Mouse (Mus musculus): ENCODE data around the gene Tarbp2. TPM values are rescaled to one million over a fixed set of nuclear protein-coding genes. Genes with fewer than 3 reads are reported as not detected.
A peak's percentile ranks its signal among the peaks of the same experiment; 100 is the strongest.

Tarbp2 gene
- polyA plus RNA-seq, 1 experiment from 2014 or later, result 110 TPM

DNA sequence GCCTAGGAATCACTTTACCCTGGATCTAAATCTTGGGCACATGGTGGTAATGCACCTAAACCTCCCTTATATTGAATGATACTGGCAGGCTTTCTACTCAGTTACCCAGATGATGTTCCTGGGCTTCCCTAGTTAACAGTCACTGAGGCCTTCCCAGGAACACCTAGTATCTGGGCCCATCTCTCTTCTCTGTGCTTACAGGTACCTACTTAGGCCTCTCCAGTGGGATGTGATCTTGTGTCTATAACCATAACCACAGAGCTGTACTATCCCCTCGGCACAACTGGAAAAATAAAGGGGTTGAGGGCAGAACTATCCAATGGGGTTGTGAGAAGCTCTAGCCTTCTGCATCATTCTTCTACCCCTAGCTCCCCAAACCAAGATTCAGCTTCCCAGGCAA is 11.1 kb upstream of the Tarbp2 start:
- H3K9me3 ChIP-seq, result no peaks in the 10 kb centered on the region
- H3K4me3 ChIP-seq, result no peak overlapping the region
- no peaks in the 10 kb centered on the region for H3K27me3 ChIP-seq
- peaks cover 49% of the 10 kb centered on the region for H3K36me3 ChIP-seq
- H3K4me1 ChIP-seq, result peaks cover 21% of the 10 kb centered on the region
- no peak overlapping the region for H3K9ac ChIP-seq
- no peak for ATAC-seq (ENCODE audit: insufficient number of reproducible peaks, insufficient read depth, low FRiP score, low TSS enrichment, low read depth)
- H3K4me2 ChIP-seq, result no peak overlapping the region
- no peak overlapping the region for H3K27ac ChIP-seq
- WGBS, result 88% methylated on average over 1 of the region's 1 CpGs

GRCm38 (mm10) chr15:102507561-102507960 is 10.4 kb upstream of the Tarbp2 start:
- peaks cover 42% of the 10 kb centered on the region for H3K36me3 ChIP-seq
- no peak overlapping the region for H3K27ac ChIP-seq
- no peaks in the 10 kb centered on the region for H3K27me3 ChIP-seq
- ATAC-seq (ENCODE audit: insufficient number of reproducible peaks, insufficient read depth, low FRiP score, low TSS enrichment, low read depth), result no peak
- no peak overlapping the region for H3K9ac ChIP-seq
- no peak overlapping the region for H3K4me3 ChIP-seq
- peaks cover 28% of the 10 kb centered on the region for H3K4me1 ChIP-seq
- no peak overlapping the region for H3K4me2 ChIP-seq
- H3K9me3 ChIP-seq, result no peaks in the 10 kb centered on the region

DNA sequence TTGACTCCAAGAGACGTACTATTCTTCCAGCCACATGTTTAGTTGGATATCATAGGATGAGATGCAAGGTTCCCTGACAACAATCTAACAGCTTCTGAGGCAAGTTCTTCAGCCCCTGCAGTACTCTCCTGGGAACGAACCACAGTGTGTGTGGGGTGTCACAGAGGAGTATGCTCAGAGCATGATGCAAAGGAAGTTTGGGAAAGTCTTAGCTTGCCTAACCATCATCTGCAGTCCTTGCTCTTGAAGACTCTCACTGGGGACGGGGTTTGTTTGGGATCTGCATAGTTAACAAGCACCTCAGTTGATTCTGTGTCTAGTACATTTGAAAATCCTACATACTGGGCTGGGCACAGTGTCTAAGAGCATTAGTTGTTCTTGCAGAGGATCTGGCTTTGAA is 9.7 kb upstream of the Tarbp2 start:
- no peak for ATAC-seq (ENCODE audit: insufficient number of reproducible peaks, insufficient read depth, low FRiP score, low TSS enrichment, low read depth)
- peaks cover 35% of the 10 kb centered on the region for H3K36me3 ChIP-seq
- WGBS, result 84% methylated on average over 3 of the region's 3 CpGs

GRCm38 (mm10) chr15:102510110-102510509 is 7.9 kb upstream of the Tarbp2 start:
- WGBS, result 4% methylated on average over 9 of the region's 9 CpGs
- peak; percentile 27; the same call in 1 of the 2 replicates for ATAC-seq (ENCODE audit: insufficient number of reproducible peaks, insufficient read depth, low FRiP score, low TSS enrichment, low read depth)
- Histone ChIP-seq H3K27ac (peak overlapping the region; percentile 82), H3K27me3 (no peaks in the 10 kb centered on the region), H3K4me2 (peak overlapping the region; percentile 73), H3K4me1 (peaks cover 36% of the 10 kb centered on the region), H3K4me3 (peak overlapping the region; percentile 61), H3K9me3 (no peaks in the 10 kb centered on the region), H3K36me3 (peaks cover 18% of the 10 kb centered on the region), H3K9ac (peak overlapping the region; percentile 80)

More for the DNA sequence above, 9.7 kb upstream of the Tarbp2 start:
- H3K9me3 ChIP-seq, result no peaks in the 10 kb centered on the region
- H3K4me3 ChIP-seq, result no peak overlapping the region
- no peaks in the 10 kb centered on the region for H3K27me3 ChIP-seq
- H3K27ac ChIP-seq, result no peak overlapping the region
- H3K9ac ChIP-seq, result no peak overlapping the region
- no peak overlapping the region for H3K4me2 ChIP-seq
- H3K4me1 ChIP-seq, result peaks cover 32% of the 10 kb centered on the region

- ATAC-seq (ENCODE audit: insufficient number of reproducible peaks, insufficient read depth, low FRiP score, low TSS enrichment, low read depth), result peak; percentile 96
- WGBS, result 1% methylated on average over 34 of the region's 34 CpGs
- Histone ChIP-seq H3K4me1 (peaks cover 42% of the 10 kb centered on the region), H3K9me3 (no peaks in the 10 kb centered on the region), H3K9ac (peak overlapping the region; percentile 80), H3K27ac (peak overlapping the region; percentile 82), H3K4me2 (peak overlapping the region; percentile 73), H3K36me3 (peaks cover 12% of the 10 kb centered on the region), H3K27me3 (no peaks in the 10 kb centered on the region), H3K4me3 (peak overlapping the region; percentile 61)
These were observed 7.3 kb upstream of the Tarbp2 start for GRCm38 (mm10) chr15:102510590-102511284.

- H3K9ac ChIP-seq, result peak overlapping the region; percentile 80
- peaks cover 7% of the 10 kb centered on the region for H3K36me3 ChIP-seq
- no peak for ATAC-seq (ENCODE audit: insufficient number of reproducible peaks, insufficient read depth, low FRiP score, low TSS enrichment, low read depth)
- H3K4me3 ChIP-seq, result peak overlapping the region; percentile 61
- no peaks in the 10 kb centered on the region for H3K9me3 ChIP-seq
- H3K4me2 ChIP-seq, result peak overlapping the region; percentile 73
- H3K4me1 ChIP-seq, result peaks cover 48% of the 10 kb centered on the region
- H3K27ac ChIP-seq, result peak overlapping the region; percentile 82
- WGBS, result 8% methylated on average over 6 of the region's 6 CpGs
- H3K27me3 ChIP-seq, result no peaks in the 10 kb centered on the region
These were observed 6.6 kb upstream of the Tarbp2 start for GRCm38 (mm10) chr15:102511285-102511833.

GRCm38 (mm10) chr15:102512010-102512409 is 6.0 kb upstream of the Tarbp2 start:
- Histone ChIP-seq H3K4me3 (no peak overlapping the region), H3K4me1 (peaks cover 48% of the 10 kb centered on the region), H3K9ac (peak overlapping the region; percentile 80), H3K9me3 (no peaks in the 10 kb centered on the region), H3K4me2 (peak overlapping the region; percentile 73), H3K27me3 (no peaks in the 10 kb centered on the region), H3K27ac (peak overlapping the region; percentile 82), H3K36me3 (peaks cover 7% of the 10 kb centered on the region)
- no peak for ATAC-seq (ENCODE audit: insufficient number of reproducible peaks, insufficient read depth, low FRiP score, low TSS enrichment, low read depth)
- WGBS, result 21% methylated on average over 5 of the region's 5 CpGs

GRCm38 (mm10) chr15:102512471-102512870 is 5.5 kb upstream of the Tarbp2 start:
- Histone ChIP-seq H3K9ac (0 out of 2 replicates have a peak overlapping the region, but pooled peaks have one; percentile 80), H3K27ac (no peak overlapping the region; the same call in 1 of the 2 replicates)

DNA sequence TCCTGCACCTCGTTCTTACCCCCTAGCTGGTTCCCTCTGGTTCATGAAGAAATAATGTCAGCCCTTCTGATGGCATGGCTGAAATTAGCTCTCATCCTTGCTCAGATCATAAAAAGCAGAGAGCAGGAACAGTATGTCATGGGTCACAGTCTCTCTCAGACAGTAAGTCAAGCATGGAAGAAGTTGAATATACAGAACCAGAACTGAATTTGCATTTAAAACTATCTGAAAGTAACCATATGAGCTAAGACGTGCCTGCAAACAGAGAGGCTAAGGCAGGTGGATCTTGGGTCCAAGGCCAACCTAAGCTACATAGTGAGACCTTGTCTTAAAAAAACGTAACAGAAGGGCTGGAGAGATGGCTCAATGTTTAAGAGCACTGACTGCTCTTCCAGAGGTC is 5.0 kb upstream of the Tarbp2 start:
- Histone ChIP-seq H3K4me1 (peaks cover 48% of the 10 kb centered on the region), H3K27me3 (no peaks in the 10 kb centered on the region), H3K4me2 (no peak overlapping the region), H3K36me3 (no peaks in the 10 kb centered on the region; the same call in 1 of the 2 replicates), H3K9me3 (no peaks in the 10 kb centered on the region), H3K4me3 (no peak overlapping the region), H3K27ac (no peak overlapping the region), H3K9ac (0 out of 2 replicates have a peak overlapping the region, but pooled peaks have one; percentile 80)
- 77% methylated on average over 3 of the region's 3 CpGs for WGBS
- ATAC-seq (ENCODE audit: insufficient number of reproducible peaks, insufficient read depth, low FRiP score, low TSS enrichment, low read depth), result no peak

More at GRCm38 (mm10) chr15:102512471-102512870, 5.5 kb upstream of the Tarbp2 start:
- Histone ChIP-seq H3K4me1 (peaks cover 48% of the 10 kb centered on the region), H3K36me3 (peaks cover 5% of the 10 kb centered on the region), H3K27me3 (no peaks in the 10 kb centered on the region), H3K4me2 (no peak overlapping the region), H3K9me3 (no peaks in the 10 kb centered on the region), H3K4me3 (no peak overlapping the region)
- no peak for ATAC-seq (ENCODE audit: insufficient number of reproducible peaks, insufficient read depth, low FRiP score, low TSS enrichment, low read depth)

DNA sequence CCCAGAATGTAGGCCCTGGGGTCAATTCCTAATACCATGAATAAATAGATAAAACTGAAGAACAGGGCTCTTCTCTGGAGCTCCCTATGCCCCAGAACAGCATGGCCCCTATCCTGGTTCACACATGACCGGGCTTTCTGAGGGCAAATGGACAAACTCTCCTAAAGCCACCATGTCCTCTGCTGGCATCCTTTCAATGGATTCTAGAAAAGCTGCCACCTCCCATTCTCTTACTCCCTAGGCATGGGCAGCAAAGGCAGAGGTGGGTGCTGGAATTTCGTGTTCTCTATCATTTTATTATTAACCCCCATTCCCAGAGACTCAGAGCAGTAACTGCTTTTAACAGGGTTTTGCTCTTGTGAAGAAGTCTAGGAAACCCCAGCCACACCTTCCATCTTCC is 2.7 kb upstream of the Tarbp2 start:
- Histone ChIP-seq H3K9me3 (no peaks in the 10 kb centered on the region), H3K9ac (no peak overlapping the region), H3K4me1 (peaks cover 49% of the 10 kb centered on the region), H3K4me2 (peak overlapping the region; percentile 88), H3K27ac (no peak overlapping the region), H3K36me3 (0 out of 2 replicates have a peak, but pooled peaks cover 2% of the 10 kb centered on the region), H3K4me3 (peak overlapping the region; percentile 70; the same call in 1 of the 2 replicates), H3K27me3 (no peaks in the 10 kb centered on the region)
- ATAC-seq (ENCODE audit: insufficient number of reproducible peaks, insufficient read depth, low FRiP score, low TSS enrichment, low read depth), result no peak
- WGBS, result 82% methylated on average over 2 of the region's 2 CpGs

- H3K36me3 ChIP-seq, result peaks cover 7% of the 10 kb centered on the region
- H3K4me3 ChIP-seq, result peak overlapping the region; percentile 70
- H3K9ac ChIP-seq, result peak overlapping the region; percentile 83
- H3K27ac ChIP-seq, result peak overlapping the region; percentile 100; the same call in 1 of the 2 replicates
- ATAC-seq (ENCODE audit: insufficient number of reproducible peaks, insufficient read depth, low FRiP score, low TSS enrichment, low read depth), result no peak
- H3K4me1 ChIP-seq, result peaks cover 48% of the 10 kb centered on the region
- no peaks in the 10 kb centered on the region for H3K9me3 ChIP-seq
- H3K4me2 ChIP-seq, result peak overlapping the region; percentile 88
- no peaks in the 10 kb centered on the region for H3K27me3 ChIP-seq
- 44% methylated on average over 4 of the region's 4 CpGs for WGBS
These were observed 2.2 kb upstream of the Tarbp2 start for GRCm38 (mm10) chr15:102515791-102516190.

GRCm38 (mm10) chr15:102516293-102516692 is 1.7 kb upstream of the Tarbp2 start:
- H3K4me2 ChIP-seq, result peak overlapping the region; percentile 88
- H3K4me1 ChIP-seq, result peaks cover 43% of the 10 kb centered on the region
- no peak for ATAC-seq (ENCODE audit: insufficient number of reproducible peaks, insufficient read depth, low FRiP score, low TSS enrichment, low read depth)

More at GRCm38 (mm10) chr15:102516293-102516692, 1.7 kb upstream of the Tarbp2 start:
- WGBS, result under 1% methylated on average over 12 of the region's 12 CpGs
- Histone ChIP-seq H3K9me3 (no peaks in the 10 kb centered on the region), H3K4me3 (peak overlapping the region; percentile 70), H3K36me3 (peaks cover 12% of the 10 kb centered on the region), H3K27me3 (no peaks in the 10 kb centered on the region), H3K9ac (peak overlapping the region; percentile 83), H3K27ac (peak overlapping the region; percentile 100)
